Mouse (Mus musculus) liver, embryonic 15.5 days (tissue): ENCODE measurements around the gene Pzp. TPM values are rescaled to one million over a fixed set of nuclear protein-coding genes. Genes with fewer than 3 reads are reported as not detected.

Source experiments
- ATAC-seq: fragments of 200-750 bp; cut with Nextera tagmentation; 2 replicates; pipeline ENCODE4 v1.8.0; 2017; ENCODE audit warnings: moderate number of reproducible peaks, mild to moderate bottlenecking, moderate library complexity; ENCODE audit not compliant: insufficient read depth
- H3K27ac ChIP-seq: fragments of 300-500 bp; sonication (generic); replicated peaks from 2 replicates; pipeline ENCODE4 v1.5.1; 2015; ENCODE audit warnings: mild to moderate bottlenecking, inconsistent platforms
- H3K27me3 ChIP-seq: fragments of 300-500 bp; sonication (generic); 2 replicates; pipeline ENCODE4 v1.6.1; 2015; ENCODE audit warnings: mild to moderate bottlenecking, inconsistent platforms
- H3K36me3 ChIP-seq: fragments of 300-500 bp; sonication (generic); replicated peaks from 2 replicates; pipeline ENCODE4 v1.6.1; 2015; ENCODE audit warnings: moderate library complexity, mild to moderate bottlenecking, inconsistent platforms
- H3K4me1 ChIP-seq: fragments of 300-500 bp; sonication (generic); replicated peaks from 2 replicates; pipeline ENCODE4 v1.6.1; 2015; ENCODE audit warnings: inconsistent platforms
- H3K4me2 ChIP-seq: fragments of 300-500 bp; sonication (generic); 2 replicates; pipeline ENCODE4 v1.6.1; 2015; ENCODE audit warnings: moderate library complexity, mild to moderate bottlenecking, inconsistent platforms
- H3K4me3 ChIP-seq: fragments of 300-500 bp; sonication (generic); replicated peaks from 2 replicates; pipeline ENCODE4 v1.5.1; 2015; ENCODE audit warnings: mild to moderate bottlenecking, inconsistent platforms
- H3K9ac ChIP-seq: fragments of 300-500 bp; sonication (generic); 2 replicates; pipeline ENCODE4 v1.6.1; 2015; ENCODE audit warnings: moderate library complexity, mild to moderate bottlenecking, inconsistent platforms
- H3K9me3 ChIP-seq: fragments of 300-500 bp; sonication (generic); replicated peaks from 2 replicates; pipeline ENCODE4 v1.6.1; 2016; ENCODE audit warnings: inconsistent platforms
- WGBS: fragments of 180-500 bp; shearing (Covaris S2); methylation state at CpG from one replicate; pipeline ENCODE4 v1.1.7; 2015; ENCODE audit warnings: mixed read lengths; ENCODE audit not compliant: insufficient replicate concordance; 5-methylcytosine and 5-hydroxymethylcytosine counted together
- polyA plus RNA-seq: library from polyadenylated mRNA; unstranded; fragments of >200 nt; fragmentation: Nextera tagmentation; extraction: Ambion mirVana; gene quantifications from 2 replicates; pipeline ENCODE4 v1.2.1, GENCODE M21; 2015

Pzp gene
- polyA plus RNA-seq, 1 experiment from 2014 or later: 339 TPM

GRCm38 (mm10) chr6:128457186-128457585, 69.3 kb downstream of the Pzp start:
- H3K4me2 ChIP-seq: no peak overlapping the region
- no peaks in the 10 kb centered on the region for H3K27me3 ChIP-seq
- H3K27ac ChIP-seq: no peak overlapping the region
- no peaks in the 10 kb centered on the region for H3K36me3 ChIP-seq
- H3K9ac ChIP-seq: no peak overlapping the region
- no peak for ATAC-seq
- no peaks in the 10 kb centered on the region for H3K4me1 ChIP-seq
- 63% methylated on average over 5 of the region's 5 CpGs for WGBS
- H3K9me3 ChIP-seq: no peaks in the 10 kb centered on the region
- no peak overlapping the region for H3K4me3 ChIP-seq

DNA sequence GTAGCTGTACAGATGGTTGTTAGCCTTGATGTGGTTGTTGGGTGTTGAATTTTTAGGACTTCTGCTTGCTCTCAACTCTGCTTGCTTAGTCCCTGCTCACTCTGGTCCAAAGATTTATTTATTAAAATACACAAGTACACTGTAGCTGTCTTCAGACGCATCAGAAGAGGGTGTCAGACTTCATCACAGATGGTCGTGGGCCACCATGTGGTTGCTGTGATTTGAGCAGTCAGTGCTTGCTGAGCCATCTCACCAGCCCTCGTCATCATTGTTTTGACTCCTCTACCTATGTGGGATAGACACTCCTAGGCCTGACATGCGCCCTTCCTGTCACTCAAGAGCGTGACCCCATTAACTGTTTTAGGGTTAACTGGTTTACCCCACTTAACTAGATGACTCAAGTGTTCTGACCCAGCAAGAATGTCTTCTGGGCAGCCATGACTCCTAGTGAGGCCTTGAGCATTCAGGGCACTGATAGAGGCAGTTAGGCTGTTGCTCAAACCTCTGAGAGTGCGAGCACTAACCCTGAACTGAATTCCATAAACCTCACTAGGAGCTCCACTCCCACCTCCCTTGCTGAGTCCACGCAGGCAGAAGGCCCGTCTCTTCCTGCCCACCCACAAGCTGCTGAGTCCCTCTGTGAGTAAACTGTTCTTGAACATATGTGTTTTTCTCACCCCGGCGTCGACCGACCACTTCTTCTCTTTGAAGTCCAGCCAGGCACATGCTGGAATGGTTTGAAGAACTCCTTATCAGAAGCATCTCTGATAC, 70.5 kb downstream of the Pzp start:
- Histone ChIP-seq H3K4me2 (no peak overlapping the region), H3K27ac (no peak overlapping the region), H3K9ac (no peak overlapping the region), H3K4me3 (no peak overlapping the region), H3K9me3 (no peaks in the 10 kb centered on the region), H3K27me3 (no peaks in the 10 kb centered on the region), H3K36me3 (no peaks in the 10 kb centered on the region), H3K4me1 (no peaks in the 10 kb centered on the region)
- no peak for ATAC-seq
- WGBS: 63% methylated on average over 12 of the region's 12 CpGs

DNA sequence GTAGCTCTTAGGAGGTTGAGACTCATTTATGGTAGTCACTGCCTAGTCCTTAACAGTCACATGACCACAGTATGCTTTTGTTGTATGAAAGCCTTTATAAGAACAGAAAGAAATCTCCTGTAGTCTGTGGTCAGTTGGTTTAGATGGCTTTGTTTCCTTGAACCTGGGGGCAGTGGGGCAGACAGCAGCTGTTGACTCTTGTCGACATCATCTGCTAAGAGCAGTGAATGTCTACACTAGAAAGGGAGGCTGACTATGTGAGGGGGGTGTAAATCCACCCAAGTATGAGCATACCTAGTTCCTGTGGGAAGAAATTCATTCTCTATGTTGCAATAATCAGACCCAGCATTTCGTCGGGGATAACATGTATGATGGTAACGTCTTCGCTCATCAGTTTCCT, 79.5 kb downstream of the Pzp start:
- Histone ChIP-seq H3K9ac (no peak overlapping the region), H3K27me3 (no peaks in the 10 kb centered on the region), H3K4me3 (no peak overlapping the region), H3K4me1 (peaks cover 20% of the 10 kb centered on the region), H3K36me3 (no peaks in the 10 kb centered on the region), H3K9me3 (no peaks in the 10 kb centered on the region), H3K4me2 (no peak overlapping the region), H3K27ac (no peak overlapping the region)
- WGBS: 72% methylated on average over 5 of the region's 5 CpGs
- no peak for ATAC-seq

DNA sequence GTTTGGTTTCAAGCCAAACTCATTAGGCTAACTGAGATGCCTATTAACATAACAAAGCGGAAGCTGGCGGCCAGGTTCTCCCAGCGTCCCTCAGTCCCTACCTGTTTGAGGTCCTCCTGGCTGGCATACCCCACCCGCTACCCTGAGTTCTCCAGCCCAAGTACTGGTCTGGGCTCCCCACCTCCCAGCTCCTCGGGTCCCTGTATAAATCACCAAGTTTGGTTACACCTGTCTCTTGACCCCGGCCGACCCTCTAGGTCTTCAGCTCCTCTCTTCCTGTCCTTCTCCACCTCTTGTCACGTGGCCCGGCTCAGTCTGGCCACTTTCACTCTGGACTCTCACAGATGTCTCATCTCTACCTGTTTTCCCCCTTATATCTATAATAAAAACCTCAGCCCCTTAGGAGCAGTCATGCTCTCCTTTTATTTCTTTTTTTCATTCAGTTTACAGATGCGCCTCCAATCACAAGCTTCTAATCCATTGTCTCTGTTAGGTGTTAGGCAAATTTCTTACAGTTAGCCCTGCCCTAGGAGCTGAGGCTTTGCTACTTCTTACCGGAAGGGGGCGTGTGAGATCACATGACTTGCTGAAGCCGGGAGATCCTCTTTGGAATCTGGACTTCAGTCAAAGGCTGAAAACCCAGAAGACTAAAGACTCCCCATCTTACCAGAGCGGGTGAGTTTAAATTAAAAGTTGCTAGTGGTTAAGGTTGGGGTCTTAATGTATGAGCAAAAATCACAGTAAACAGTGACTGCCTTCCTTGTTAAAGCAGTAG, 80.6 kb downstream of the Pzp start:
- Histone ChIP-seq H3K27me3 (no peaks in the 10 kb centered on the region), H3K27ac (no peak overlapping the region), H3K4me2 (peak overlapping the region; percentile 48), H3K4me1 (peaks cover 20% of the 10 kb centered on the region), H3K36me3 (no peaks in the 10 kb centered on the region), H3K9me3 (no peaks in the 10 kb centered on the region), H3K4me3 (peak overlapping the region; percentile 12), H3K9ac (no peak overlapping the region)
- WGBS: 15% methylated on average over 14 of the region's 14 CpGs
- 0 out of 2 replicates have a peak, but pooled peaks have one; percentile 27 for ATAC-seq

DNA sequence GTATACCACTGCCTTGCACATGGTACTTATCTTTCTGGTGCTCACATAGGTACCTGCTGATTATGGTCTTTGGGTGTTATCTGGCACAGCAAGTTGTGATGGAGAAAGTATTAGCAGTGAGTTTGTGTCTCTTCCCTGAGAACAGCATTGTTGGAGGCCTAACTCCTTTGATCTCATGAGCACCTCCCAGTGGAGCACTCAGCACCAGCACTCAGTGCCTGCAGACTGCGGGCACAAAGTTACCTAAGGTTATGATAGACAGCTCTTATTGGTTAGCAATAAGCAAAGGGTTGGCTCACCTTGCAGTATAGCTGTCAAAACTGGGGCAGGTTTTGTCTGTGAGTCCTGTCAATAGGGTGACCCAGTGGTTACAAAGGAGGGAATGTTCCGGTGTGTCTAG, 86.3 kb downstream of the Pzp start:
- H3K4me3 ChIP-seq: no peak overlapping the region
- 0 out of 2 replicates have a peak overlapping the region, but pooled peaks have one; percentile 16 for H3K27ac ChIP-seq
- no peak overlapping the region for H3K4me2 ChIP-seq
- ATAC-seq: no peak
- 75% methylated on average over 2 of the region's 2 CpGs for WGBS
- H3K36me3 ChIP-seq: peaks cover 13% of the 10 kb centered on the region
- H3K9me3 ChIP-seq: no peaks in the 10 kb centered on the region
- H3K4me1 ChIP-seq: peaks cover 57% of the 10 kb centered on the region
- H3K9ac ChIP-seq: no peak overlapping the region
- H3K27me3 ChIP-seq: no peaks in the 10 kb centered on the region

DNA sequence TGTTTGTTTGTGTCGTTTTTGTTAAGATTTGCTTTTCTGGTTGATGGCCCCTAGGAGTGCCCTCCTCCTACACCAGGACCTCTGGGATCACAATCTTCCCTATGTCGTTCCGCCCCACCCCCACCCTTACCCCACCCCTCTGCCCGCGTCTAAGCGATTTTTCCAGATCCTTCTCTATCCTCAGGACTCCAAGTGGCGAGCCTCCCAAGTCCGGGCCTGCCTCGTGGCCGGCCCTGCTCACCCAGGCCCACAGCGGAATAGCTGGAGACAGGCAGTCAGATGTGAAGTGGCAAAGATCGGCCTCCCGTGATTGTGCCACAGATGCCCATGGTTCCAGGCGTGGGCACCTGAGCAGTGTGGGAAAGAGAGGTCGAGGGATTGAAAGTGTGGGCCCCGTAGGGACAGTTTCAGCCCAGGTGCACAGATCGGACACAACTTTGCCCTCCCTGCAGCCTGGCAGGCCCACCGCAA, 87.6 kb downstream of the Pzp start:
- Histone ChIP-seq H3K27me3 (no peaks in the 10 kb centered on the region), H3K4me3 (peak overlapping the region; percentile 90), H3K9ac (peak overlapping the region; percentile 88), H3K27ac (peak overlapping the region; percentile 51; the same call in 1 of the 2 replicates), H3K4me1 (peaks cover 53% of the 10 kb centered on the region), H3K36me3 (peaks cover 26% of the 10 kb centered on the region), H3K9me3 (no peaks in the 10 kb centered on the region), H3K4me2 (peak overlapping the region; percentile 100)
- 18% methylated on average over 18 of the region's 18 CpGs for WGBS
- ATAC-seq: peak; percentile 41

DNA sequence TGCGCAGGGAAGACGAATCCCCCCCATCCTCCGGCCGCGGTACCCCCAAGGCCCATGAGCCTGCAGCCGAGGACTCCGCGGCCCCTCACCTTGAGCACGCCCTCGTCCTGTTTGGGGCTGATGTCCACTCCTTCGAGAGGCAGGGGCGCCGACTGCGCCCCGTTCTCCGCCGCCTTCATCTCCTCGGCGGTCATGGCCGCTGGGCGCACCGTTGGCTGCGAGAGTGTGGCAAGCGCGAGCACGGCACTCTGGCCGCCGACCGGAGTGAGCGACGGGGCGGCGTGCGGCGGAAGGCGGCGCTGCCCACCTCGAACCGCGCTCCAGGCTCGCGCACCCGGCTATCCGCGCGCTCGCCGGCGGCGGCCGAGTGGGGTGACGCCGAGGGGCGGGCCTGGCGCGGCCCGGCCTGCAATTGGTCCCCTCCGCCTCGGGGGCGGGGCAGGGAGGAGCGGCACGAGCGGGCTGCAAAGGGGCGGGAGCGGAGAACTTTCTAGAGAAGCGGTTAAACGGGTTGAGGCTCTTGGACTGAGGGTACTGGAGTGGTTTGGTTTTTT, 88.1 kb downstream of the Pzp start, which contains the start of gene Fkbp4:
Gene Fkbp4, minus strand, starts transcription at position 361 of the 554 bp plus-strand sequence.
- Histone ChIP-seq H3K9me3 (no peaks in the 10 kb centered on the region), H3K27me3 (no peaks in the 10 kb centered on the region), H3K36me3 (peaks cover 32% of the 10 kb centered on the region), H3K4me2 (peak within 1 kb of the TSS; percentile 100), H3K9ac (peak within 1 kb of the TSS; percentile 88), H3K4me3 (peak within 1 kb of the TSS; percentile 90), H3K4me1 (peaks cover 53% of the 10 kb centered on the region), H3K27ac (peak within 1 kb of the TSS; percentile 88)
- under 1% methylated on average over 65 of the region's 67 CpGs for WGBS
- peak; percentile 93 for ATAC-seq

- peak; percentile 72 for ATAC-seq
- under 1% methylated on average over 50 of the region's 52 CpGs for WGBS
Observed at GRCm38 (mm10) chr6:128437731-128438316, 88.7 kb downstream of the Pzp start.

DNA sequence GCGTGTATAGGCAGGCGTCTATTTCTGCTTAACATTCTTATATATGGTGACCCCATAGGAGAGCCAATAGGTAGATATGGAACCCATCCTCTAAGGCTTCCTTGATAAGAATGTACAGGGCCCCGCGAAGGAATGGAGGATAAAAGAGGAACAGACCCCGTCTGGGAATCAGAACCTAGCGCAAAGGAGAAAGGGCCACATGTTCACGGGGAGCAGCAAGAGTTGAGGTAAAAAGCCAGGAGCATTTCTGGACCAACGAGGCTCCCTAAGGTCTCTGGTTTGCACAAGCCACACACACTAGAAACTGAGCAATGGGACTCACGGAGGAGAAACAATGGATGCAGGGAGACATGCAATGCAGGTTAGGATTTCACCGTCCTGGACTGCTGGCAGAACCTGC, 89.2 kb downstream of the Pzp start:
- H3K27ac ChIP-seq: peak overlapping the region; percentile 88
- H3K36me3 ChIP-seq: peaks cover 43% of the 10 kb centered on the region
- H3K4me1 ChIP-seq: peaks cover 53% of the 10 kb centered on the region
- H3K27me3 ChIP-seq: no peaks in the 10 kb centered on the region
- peak overlapping the region; percentile 90 for H3K4me3 ChIP-seq
- H3K4me2 ChIP-seq: peak overlapping the region; percentile 100
- no peaks in the 10 kb centered on the region for H3K9me3 ChIP-seq
- H3K9ac ChIP-seq: peak overlapping the region; percentile 88
- WGBS: under 1% methylated on average over 10 of the region's 10 CpGs
- no peak for ATAC-seq

More at GRCm38 (mm10) chr6:128437731-128438316, 88.7 kb downstream of the Pzp start:
- Histone ChIP-seq H3K27me3 (no peaks in the 10 kb centered on the region), H3K36me3 (peaks cover 37% of the 10 kb centered on the region), H3K9me3 (no peaks in the 10 kb centered on the region), H3K4me3 (peak overlapping the region; percentile 90), H3K4me2 (peak overlapping the region; percentile 100), H3K9ac (peak overlapping the region; percentile 88), H3K27ac (peak overlapping the region; percentile 88), H3K4me1 (peaks cover 53% of the 10 kb centered on the region)

DNA sequence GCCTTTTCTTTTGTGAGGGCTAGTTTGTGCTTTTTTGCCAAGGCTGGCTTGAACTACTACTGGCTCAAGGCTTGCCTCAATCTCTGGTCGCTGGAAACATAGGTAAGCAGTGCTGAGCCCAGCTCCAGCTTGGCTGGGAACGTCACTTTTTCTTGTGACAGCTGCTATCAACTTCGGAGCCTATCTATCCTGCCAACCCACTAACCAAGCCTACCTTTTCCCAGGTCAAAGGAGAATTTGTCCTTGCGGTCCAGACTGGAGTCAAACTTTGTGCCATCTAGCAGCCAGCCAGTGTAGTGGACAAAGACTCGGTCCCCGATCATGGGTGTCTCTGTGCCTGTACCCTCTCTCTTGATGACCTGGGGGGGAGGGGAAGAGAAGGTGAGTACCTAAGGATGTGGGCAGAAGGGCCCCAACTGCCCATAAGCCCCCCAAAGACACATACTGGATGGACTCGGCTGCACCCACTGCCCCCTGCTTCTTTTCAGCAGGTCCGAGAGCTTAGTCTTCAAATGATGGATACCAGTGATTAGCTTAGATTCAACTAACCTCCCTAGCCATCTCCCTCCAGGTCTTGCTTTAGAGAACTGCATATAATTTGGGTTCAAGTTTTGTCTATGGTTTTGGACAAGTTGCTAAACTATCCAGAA, 90.0 kb downstream of the Pzp start:
- peak overlapping the region; percentile 90 for H3K4me3 ChIP-seq
- H3K4me1 ChIP-seq: peaks cover 53% of the 10 kb centered on the region
- no peak for ATAC-seq
- H3K9me3 ChIP-seq: no peaks in the 10 kb centered on the region
- H3K4me2 ChIP-seq: peak overlapping the region; percentile 100
- peaks cover 51% of the 10 kb centered on the region for H3K36me3 ChIP-seq
- no peak overlapping the region for H3K27ac ChIP-seq
- 74% methylated on average over 8 of the region's 8 CpGs for WGBS
- H3K9ac ChIP-seq: peak overlapping the region; percentile 88; the same call in 1 of the 2 replicates
- H3K27me3 ChIP-seq: no peaks in the 10 kb centered on the region
